In the genomic region with DNA sequence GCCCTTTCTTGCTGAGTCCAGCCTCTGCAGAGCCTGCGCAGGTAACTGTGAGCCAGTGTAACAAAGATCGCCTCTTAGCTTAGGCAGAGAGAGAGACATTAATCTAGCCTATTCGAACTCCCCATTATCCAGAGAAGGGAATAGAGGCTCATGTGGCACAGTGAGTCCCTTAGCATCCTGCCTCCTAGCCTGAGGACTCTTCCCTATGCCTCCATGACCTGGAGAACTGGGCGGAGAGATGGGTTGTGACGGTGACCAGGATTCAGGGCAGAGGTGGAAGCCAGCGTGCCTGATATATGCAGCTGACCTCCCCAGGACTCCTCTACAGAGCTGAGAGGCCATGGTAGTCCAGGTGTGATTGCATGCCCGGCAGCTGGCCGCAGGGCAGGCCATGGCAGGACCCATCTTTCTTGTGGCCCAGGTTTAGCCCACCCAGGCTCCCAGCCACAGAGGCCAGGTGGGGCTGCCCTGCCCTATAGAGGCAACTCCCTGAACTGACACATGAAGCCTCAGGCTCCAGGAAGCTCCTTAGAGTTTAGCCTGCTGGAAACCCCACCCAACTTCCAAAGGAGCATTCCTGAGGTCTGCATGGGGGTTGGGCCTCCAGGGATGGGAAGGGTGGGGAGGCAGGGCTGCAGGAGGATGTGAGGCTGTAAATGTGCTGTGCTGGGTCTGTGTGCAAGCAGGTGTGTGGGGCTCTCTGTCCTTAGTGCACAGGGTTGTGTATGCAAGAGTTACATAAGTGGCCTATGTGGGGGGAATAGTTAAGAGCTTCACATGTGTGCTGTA, we compare ENCODE assay signal across 8 mouse cellular contexts. TPM values are rescaled to one million over a fixed set of nuclear protein-coding genes. Genes with fewer than 3 reads are reported as not detected.
A peak's percentile ranks its signal among the peaks of the same experiment; 100 is the strongest.
DNase-seq lines count a peak whose midpoint lies in the region; ATAC-seq and TF ChIP-seq lines count a peak whose summit lies in the region.

No protein-coding gene starts in this region.

- ATAC-seq in heart, embryonic 11.5 days (replicated peaks; ENCODE audit: insufficient number of reproducible peaks, low FRiP score, low TSS enrichment): no peak
- ATAC-seq in forebrain, postnatal 0 days: 0 out of 2 replicates have a peak, but pooled peaks have one; percentile 5
- ATAC-seq in limb, embryonic 15.5 days (ENCODE audit: insufficient number of reproducible peaks, low FRiP score, low TSS enrichment, low read depth): peak; percentile 22; the same call in 1 of the 2 replicates

- no peaks in the 10 kb centered on the region for H3K36me3 ChIP-seq in heart, embryonic 11.5 days (ENCODE audit: control insufficient read depth, insufficient read depth, low read length)
- peaks cover 9% of the 10 kb centered on the region; the same call in 1 of the 2 replicates for H3K36me3 ChIP-seq in forebrain, postnatal 0 days (ENCODE audit: insufficient read depth)
- H3K36me3 ChIP-seq in limb, embryonic 15.5 days: peaks cover 29% of the 10 kb centered on the region

- H3K4me1 ChIP-seq in heart, embryonic 11.5 days (ENCODE audit: control insufficient read depth, insufficient read depth, low read length): peaks cover 86% of the 10 kb centered on the region
- no peaks in the 10 kb centered on the region; the same call in 1 of the 2 replicates for H3K4me1 ChIP-seq in forebrain, postnatal 0 days (ENCODE audit: insufficient read depth)
- peaks cover 94% of the 10 kb centered on the region for H3K4me1 ChIP-seq in limb, embryonic 15.5 days

- 66% methylated on average over 8 of the region's 8 CpGs for WGBS in heart, embryonic 11.5 days (ENCODE audit: insufficient replicate concordance)
- 78% methylated on average over 8 of the region's 8 CpGs for WGBS in forebrain, postnatal 0 days
- WGBS in limb, embryonic 15.5 days: 53% methylated on average over 8 of the region's 8 CpGs

- no peak overlapping the region for H3K9ac ChIP-seq in heart, embryonic 11.5 days (ENCODE audit: low read depth, low read length)
- no peak overlapping the region for H3K9ac ChIP-seq in forebrain, postnatal 0 days
- H3K9ac ChIP-seq in limb, embryonic 15.5 days: no peak overlapping the region

- no peak for DNase-seq in heart, postnatal 14 days
- DNase-seq in ES-CJ7 (ENCODE audit: low read depth, low spot score): peak; percentile 96
- DNase-seq in forebrain, postnatal 0 days: no peak
- no peak for DNase-seq in cerebellum, adult 18-20 months
- DNase-seq in cerebellum, postnatal 4 days (ENCODE audit: low spot score in 2 of 2): no peak
- no peak for DNase-seq in layer of hippocampus, postnatal 25 days (ENCODE audit: extremely low spot score in 1 of 2, low spot score in 1 of 2)

- H3K27me3 ChIP-seq in heart, embryonic 11.5 days (ENCODE audit: control insufficient read depth, insufficient read depth, low read length): no peaks in the 10 kb centered on the region
- no peaks in the 10 kb centered on the region for H3K27me3 ChIP-seq in forebrain, postnatal 0 days (ENCODE audit: insufficient read depth, low read length)
- no peaks in the 10 kb centered on the region for H3K27me3 ChIP-seq in limb, embryonic 15.5 days

- intact Hi-C loops in heart, postnatal 14 days (cut with DNase I): loop anchor here (2.0 to 5.0 kb wide), 6 partner anchors 15 to 247 kb away; no protein-coding TSS in a partner anchor

- H3K4me2 ChIP-seq in heart, embryonic 11.5 days: no peak overlapping the region
- H3K4me2 ChIP-seq in forebrain, postnatal 0 days (ENCODE audit: low read depth): no peak overlapping the region
- H3K4me2 ChIP-seq in limb, embryonic 15.5 days: peak overlapping the region; percentile 12; the same call in 1 of the 2 replicates

- no peak overlapping the region for H3K4me3 ChIP-seq in heart, embryonic 11.5 days (ENCODE audit: low read depth, low read length)
- H3K4me3 ChIP-seq in forebrain, postnatal 0 days (ENCODE audit: low read depth, low read length): no peak overlapping the region
- no peak overlapping the region for H3K4me3 ChIP-seq in limb, embryonic 15.5 days

- no peaks in the 10 kb centered on the region for H3K9me3 ChIP-seq in heart, embryonic 11.5 days (replicated peaks; ENCODE audit: control insufficient read depth, low read length)
- H3K9me3 ChIP-seq in forebrain, postnatal 0 days (ENCODE audit: low read length): no peaks in the 10 kb centered on the region
- no peaks in the 10 kb centered on the region for H3K9me3 ChIP-seq in limb, embryonic 15.5 days

- no peak for TF ChIP-seq CTCF in forebrain, postnatal 0 days (IDR thresholded peaks at IDR 0.05; ENCODE audit: low read depth)

- H3K27ac ChIP-seq in heart, embryonic 11.5 days (ENCODE audit: low read depth, low read length): peak overlapping the region; percentile 46
- H3K27ac ChIP-seq in forebrain, postnatal 0 days (ENCODE audit: low read depth, low read length): no peak overlapping the region
- H3K27ac ChIP-seq in limb, embryonic 15.5 days: peak overlapping the region; percentile 85

RNA-seq across cellular contexts. Expression of a gene that starts 44.3 kb away (rescaled TPM):
- polyA plus RNA-seq in heart, embryonic 11.5 days (2014; fragmentation: Nextera tagmentation; extraction: Ambion mirVana): 7.0 and 9.1 TPM in 2 replicates
- 10 to 100 TPM; 55.2 to 59.1 TPM for total RNA-seq in heart, postnatal 14 days (2021)
- 56.7 and 82.4 TPM in 2 replicates for total RNA-seq in forebrain, postnatal 0 days (2014; rRNA removed)
- 7.6 and 8.4 TPM in 2 replicates for polyA plus RNA-seq in forebrain, postnatal 0 days (2015; fragmentation: Nextera tagmentation; extraction: Ambion mirVana)
- polyA plus RNA-seq in limb, embryonic 15.5 days (2015; fragmentation: Nextera tagmentation; extraction: Ambion mirVana): 10.7 and 13.2 TPM in 2 replicates
- total RNA-seq in layer of hippocampus, postnatal 25 days (2021): 100 to 1,000 TPM in 1 of 2 experiments, 10 to 100 TPM in 1; 96.9 to 109 TPM
